Mouse (Mus musculus): ENCODE measurements around the gene Lemd2. TPM values are rescaled to one million over a fixed set of nuclear protein-coding genes. Genes with fewer than 3 reads are reported as not detected.

Lemd2 gene
- total and polyA plus RNA-seq, 3 experiments, result 30.0 to 38.3 (median 31.4) TPM

DNA sequence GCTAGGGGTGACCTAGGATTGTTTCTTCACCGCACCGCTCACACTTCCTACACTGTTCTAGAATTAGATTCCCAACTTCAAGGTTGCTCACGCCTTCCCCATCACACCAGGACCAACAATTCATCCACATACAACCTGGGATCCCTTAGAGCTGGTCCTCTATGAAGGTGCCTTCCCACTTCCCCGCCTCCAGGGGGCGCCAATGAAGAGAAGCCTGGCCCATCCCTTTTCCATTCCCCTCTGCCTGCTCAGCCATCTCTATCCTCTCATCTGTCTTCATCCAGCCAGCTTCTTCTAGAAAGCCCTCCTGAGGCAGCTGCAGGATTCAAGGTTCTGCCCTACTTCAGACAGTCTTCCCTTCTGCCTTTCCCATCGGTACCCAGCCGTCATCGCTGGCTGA lies 52.9 kb downstream of the Lemd2 start:
- Histone ChIP-seq H3K4me3 (no peak overlapping the region), H3K4me1 (ENCODE audit: control insufficient read depth, insufficient read depth, low read length) (peaks cover 10% of the 10 kb centered on the region; the same call in 1 of the 2 replicates), H3K27me3 (ENCODE audit: control insufficient read depth, insufficient read depth, low read length) (no peaks in the 10 kb centered on the region), H3K36me3 (ENCODE audit: control insufficient read depth, insufficient read depth, low read length) (no peaks in the 10 kb centered on the region), H3K79me2 (replicated peaks; ENCODE audit: control insufficient read depth, insufficient read depth, low read length) (no peaks in the 10 kb centered on the region), H3K9ac (ENCODE audit: low read depth, low read length) (no peak overlapping the region), H3K27ac (no peak overlapping the region)
- peak in 1 of 2 experiments; percentile 19 for DNase-seq
- intact Hi-C loops (cut with DNase I), result no loop called here
- WGBS, result 71% methylated on average over 8 of the region's 8 CpGs
- TF ChIP-seq CTCF (IDR thresholded peaks at IDR 0.05), result peak; percentile 62
- no peak for TF ChIP-seq POLR2A (IDR thresholded peaks at IDR 0.05; ENCODE audit: insufficient read depth, low read depth, low read length)

DNA sequence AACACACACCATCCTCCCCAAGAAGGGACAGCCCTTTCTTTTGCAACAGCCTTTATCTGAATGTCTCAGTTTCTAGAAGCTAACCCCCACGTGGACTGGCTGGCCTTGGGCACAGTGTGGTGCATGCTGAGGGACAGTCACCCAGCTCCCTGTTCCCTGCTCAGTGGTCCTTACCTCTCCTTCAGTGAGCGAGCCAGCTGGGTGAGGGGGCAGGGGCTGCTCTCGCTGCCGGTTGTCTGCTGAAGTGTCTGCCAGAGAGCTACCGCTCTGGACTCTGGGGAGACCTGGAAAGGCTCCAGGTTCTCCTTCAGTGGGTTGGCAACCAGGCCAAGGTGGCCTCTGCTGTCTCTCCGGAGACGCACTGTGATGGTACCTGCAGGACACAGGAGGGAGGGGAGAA lies 53.4 kb downstream of the Lemd2 start:
- intact Hi-C loops (cut with DNase I), result no loop called here
- no peaks in the 10 kb centered on the region for H3K36me3 ChIP-seq (ENCODE audit: control insufficient read depth, insufficient read depth, low read length)
- H3K9ac ChIP-seq (ENCODE audit: low read depth, low read length), result no peak overlapping the region
- H3K4me1 ChIP-seq (ENCODE audit: control insufficient read depth, insufficient read depth, low read length), result peaks cover 10% of the 10 kb centered on the region; the same call in 1 of the 2 replicates
- no peaks in the 10 kb centered on the region for H3K79me2 ChIP-seq (replicated peaks; ENCODE audit: control insufficient read depth, insufficient read depth, low read length)
- no peaks in the 10 kb centered on the region for H3K27me3 ChIP-seq (ENCODE audit: control insufficient read depth, insufficient read depth, low read length)
- H3K27ac ChIP-seq, result no peak overlapping the region
- TF ChIP-seq CTCF (IDR thresholded peaks at IDR 0.05) (no peak), POLR2A (IDR thresholded peaks at IDR 0.05; ENCODE audit: insufficient read depth, low read depth, low read length) (no peak)
- 51% methylated on average over 7 of the region's 7 CpGs for WGBS
- peak in 1 of 2 experiments; percentile 28 for DNase-seq
- H3K4me3 ChIP-seq, result no peak overlapping the region

DNA sequence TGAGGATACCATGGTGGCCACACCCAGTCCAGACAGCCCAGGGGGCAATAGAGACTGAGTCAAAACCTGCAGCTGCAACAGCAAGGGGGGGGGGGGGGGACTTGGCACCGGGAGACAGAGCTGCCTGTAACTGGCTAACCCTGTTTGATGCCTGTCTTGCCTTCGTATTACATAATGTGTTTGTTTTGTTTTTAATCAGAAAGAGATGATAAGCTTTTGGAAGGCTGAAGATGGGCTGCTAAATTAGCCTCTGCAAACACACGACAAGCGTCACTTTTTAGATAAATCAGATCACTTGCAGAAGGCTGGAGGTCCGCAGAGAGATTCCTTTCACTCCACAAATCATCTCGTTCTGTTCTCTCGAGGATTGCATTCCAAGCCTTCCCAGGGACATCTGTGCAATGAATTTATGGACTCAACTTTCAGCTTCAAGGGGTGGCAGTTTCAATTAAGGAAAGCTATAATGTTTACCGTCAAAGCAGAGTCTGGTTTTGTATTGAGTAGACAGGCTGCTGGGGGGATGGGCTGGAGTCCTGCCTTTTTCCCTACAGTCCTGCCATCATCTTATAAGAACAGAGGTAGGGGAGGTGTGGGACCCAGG lies 57.8 kb downstream of the Lemd2 start:
- H3K27me3 ChIP-seq (ENCODE audit: control insufficient read depth, insufficient read depth, low read length), result no peaks in the 10 kb centered on the region
- WGBS, result 19% methylated on average over 8 of the region's 8 CpGs

DNA sequence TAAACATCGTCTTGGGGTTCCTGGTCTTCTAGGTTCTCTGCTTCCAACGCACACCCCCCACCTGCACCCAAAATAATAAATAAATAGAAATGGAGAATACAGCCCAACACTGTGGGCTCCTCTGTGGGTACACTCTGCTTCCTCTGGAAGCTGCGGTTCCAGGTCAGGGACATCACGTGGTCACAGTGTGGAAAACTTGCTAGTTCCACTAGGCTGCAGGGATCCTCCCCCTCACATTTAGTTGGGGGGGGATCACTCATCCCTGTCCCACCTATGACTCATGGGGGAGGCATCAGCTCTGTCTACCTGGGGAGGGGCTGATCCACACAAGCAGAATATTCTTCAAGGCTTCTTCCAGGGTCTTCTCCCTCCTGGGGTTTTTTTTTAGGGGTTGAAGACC lies 60.1 kb downstream of the Lemd2 start:
- Histone ChIP-seq H3K4me1 (ENCODE audit: control insufficient read depth, insufficient read depth, low read length) (no peaks in the 10 kb centered on the region; the same call in 1 of the 2 replicates), H3K9ac (ENCODE audit: low read depth, low read length) (no peak overlapping the region), H3K4me3 (no peak overlapping the region), H3K27ac (no peak overlapping the region), H3K36me3 (ENCODE audit: control insufficient read depth, insufficient read depth, low read length) (no peaks in the 10 kb centered on the region), H3K27me3 (ENCODE audit: control insufficient read depth, insufficient read depth, low read length) (no peaks in the 10 kb centered on the region), H3K79me2 (replicated peaks; ENCODE audit: control insufficient read depth, insufficient read depth, low read length) (no peaks in the 10 kb centered on the region)
- no peak for TF ChIP-seq EP300 (IDR thresholded peaks at IDR 0.05; ENCODE audit: insufficient read depth, low read depth, low read length)
- TF ChIP-seq CTCF (IDR thresholded peaks at IDR 0.05), result no peak
- TF ChIP-seq POLR2A (IDR thresholded peaks at IDR 0.05; ENCODE audit: insufficient read depth, low read depth, low read length), result no peak
- WGBS, result 77% methylated on average over 4 of the region's 4 CpGs
- no peak for DNase-seq
- intact Hi-C loops (cut with DNase I), result no loop called here

More for the DNA sequence above, 57.8 kb downstream of the Lemd2 start:
- Histone ChIP-seq H3K4me3 (no peak overlapping the region), H3K27ac (no peak overlapping the region), H3K79me2 (replicated peaks; ENCODE audit: control insufficient read depth, insufficient read depth, low read length) (no peaks in the 10 kb centered on the region), H3K4me1 (ENCODE audit: control insufficient read depth, insufficient read depth, low read length) (no peaks in the 10 kb centered on the region; the same call in none of the 2 replicates), H3K9ac (ENCODE audit: low read depth, low read length) (no peak overlapping the region), H3K36me3 (ENCODE audit: control insufficient read depth, insufficient read depth, low read length) (no peaks in the 10 kb centered on the region)
- TF ChIP-seq EP300 (IDR thresholded peaks at IDR 0.05; ENCODE audit: insufficient read depth, low read depth, low read length) (no peak), POLR2A (IDR thresholded peaks at IDR 0.05; ENCODE audit: insufficient read depth, low read depth, low read length) (no peak), CTCF (IDR thresholded peaks at IDR 0.05) (no peak)
- no peak for DNase-seq
- intact Hi-C loops (cut with DNase I), result no loop called here

DNA sequence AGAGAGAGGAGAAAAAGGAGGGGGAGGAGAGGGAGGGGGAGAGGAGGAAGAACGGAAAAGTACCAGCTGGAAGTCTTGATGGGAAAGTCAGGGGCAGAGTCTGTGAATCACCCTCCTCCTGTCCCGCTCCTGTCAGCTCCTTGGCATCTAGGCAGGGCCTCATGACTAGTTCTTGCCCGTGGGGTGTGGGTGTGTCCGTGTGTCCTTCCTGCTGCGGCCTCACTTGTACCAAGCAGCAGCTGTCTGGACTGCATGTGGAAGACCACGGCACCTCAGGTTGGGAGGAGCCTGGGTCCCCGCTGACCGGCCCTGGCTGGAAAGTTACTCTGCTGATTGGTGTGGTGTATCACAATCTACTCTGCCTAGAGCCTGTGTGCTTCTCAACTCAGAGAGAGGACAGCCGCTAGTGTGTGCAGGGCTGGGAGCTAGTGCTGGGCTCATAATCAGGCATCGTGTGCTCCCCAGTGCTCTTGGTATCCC lies 62.3 kb downstream of the Lemd2 start:
- DNase-seq, result peak in 1 of 2 experiments; percentile 52
- Histone ChIP-seq H3K79me2 (replicated peaks; ENCODE audit: control insufficient read depth, insufficient read depth, low read length) (no peaks in the 10 kb centered on the region), H3K4me3 (no peak overlapping the region), H3K27ac (no peak overlapping the region), H3K27me3 (ENCODE audit: control insufficient read depth, insufficient read depth, low read length) (no peaks in the 10 kb centered on the region), H3K36me3 (ENCODE audit: control insufficient read depth, insufficient read depth, low read length) (no peaks in the 10 kb centered on the region), H3K9ac (ENCODE audit: low read depth, low read length) (no peak overlapping the region), H3K4me1 (ENCODE audit: control insufficient read depth, insufficient read depth, low read length) (no peaks in the 10 kb centered on the region; the same call in 1 of the 2 replicates)
- TF ChIP-seq CTCF (IDR thresholded peaks at IDR 0.05) (no peak), EP300 (IDR thresholded peaks at IDR 0.05; ENCODE audit: insufficient read depth, low read depth, low read length) (0 out of 2 replicates have a peak, but pooled peaks have one; percentile 33)
- intact Hi-C loops (cut with DNase I), result no loop called here
- WGBS, result 30% methylated on average over 10 of the region's 10 CpGs

DNA sequence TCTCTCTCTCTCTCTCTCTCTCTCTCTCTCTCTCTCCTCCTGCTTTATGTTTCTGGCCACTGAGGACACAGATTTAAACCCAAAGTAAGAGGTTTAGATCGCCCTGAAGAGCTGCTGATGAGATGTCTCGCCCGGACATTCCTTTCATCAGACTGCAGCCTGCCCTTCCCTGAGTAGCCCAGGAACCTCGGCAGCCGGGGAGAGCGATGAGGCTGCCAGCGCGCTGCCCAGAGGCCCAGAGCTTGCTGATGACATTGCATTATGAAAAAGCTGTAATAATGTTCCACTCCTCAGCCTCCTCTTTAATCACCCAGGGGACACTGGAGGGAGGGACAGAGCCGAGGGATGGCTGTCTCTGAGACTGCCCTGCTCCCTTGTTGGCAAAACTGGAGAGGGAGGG lies 64.0 kb downstream of the Lemd2 start:
- TF ChIP-seq EP300 (IDR thresholded peaks at IDR 0.05; ENCODE audit: insufficient read depth, low read depth, low read length), result no peak
- no peak for TF ChIP-seq CTCF (IDR thresholded peaks at IDR 0.05)
- no peak for TF ChIP-seq POLR2A (IDR thresholded peaks at IDR 0.05; ENCODE audit: insufficient read depth, low read depth, low read length)
- DNase-seq, result no peak

More for the DNA sequence above, 64.0 kb downstream of the Lemd2 start:
- no peaks in the 10 kb centered on the region for H3K79me2 ChIP-seq (replicated peaks; ENCODE audit: control insufficient read depth, insufficient read depth, low read length)
- no peaks in the 10 kb centered on the region; the same call in 1 of the 2 replicates for H3K4me1 ChIP-seq (ENCODE audit: control insufficient read depth, insufficient read depth, low read length)
- no peaks in the 10 kb centered on the region for H3K36me3 ChIP-seq (ENCODE audit: control insufficient read depth, insufficient read depth, low read length)
- intact Hi-C loops (cut with DNase I), result no loop called here
- H3K27ac ChIP-seq, result no peak overlapping the region
- H3K27me3 ChIP-seq (ENCODE audit: control insufficient read depth, insufficient read depth, low read length), result no peaks in the 10 kb centered on the region
- H3K4me3 ChIP-seq, result no peak overlapping the region
- no peak overlapping the region for H3K9ac ChIP-seq (ENCODE audit: low read depth, low read length)
- 49% methylated on average over 9 of the region's 9 CpGs for WGBS

Other genes starting within 250 kb of the Lemd2 start
- gene Zbtb9, start 231.3 kb downstream of the Lemd2 start, total RNA-seq (2021), result 1 to 10 TPM; 1.5 to 3.5 TPM
- gene Zbtb9, start 231.3 kb downstream of the Lemd2 start, polyA plus RNA-seq (2012; rRNA removed), result 2.4 and 2.8 TPM in 2 replicates
- 10 to 100 TPM; 15.0 to 16.9 TPM for gene Bak1, start 175.5 kb downstream of the Lemd2 start, total RNA-seq (2021)
- gene Bak1, start 175.5 kb downstream of the Lemd2 start, polyA plus RNA-seq (2012; rRNA removed), result 35.0 and 35.9 TPM in 2 replicates
- 1 to 10 TPM; 4.6 to 6.2 TPM for gene Itpr3, start 147.2 kb downstream of the Lemd2 start, total RNA-seq (2021)
- gene Itpr3, start 147.2 kb downstream of the Lemd2 start, polyA plus RNA-seq (2012; rRNA removed), result 3.4 and 6.7 TPM in 2 replicates
- gene Uqcc2, start 70.6 kb downstream of the Lemd2 start, total RNA-seq (2021), result 100 to 1,000 TPM; 296 to 343 TPM
- 288 and 395 TPM in 2 replicates for gene Uqcc2, start 70.6 kb downstream of the Lemd2 start, polyA plus RNA-seq (2012; rRNA removed)
- 1 to 10 TPM; 4.1 to 5.6 TPM for gene Ip6k3, start 36.7 kb downstream of the Lemd2 start, total RNA-seq (2021)
- 8.2 and 10.1 TPM in 2 replicates for gene Ip6k3, start 36.7 kb downstream of the Lemd2 start, polyA plus RNA-seq (2012; rRNA removed)

All from heart, adult 2 months (tissue).